Mouse (Mus musculus) G1E (cell line): ENCODE results near the gene Adamtsl2. TPM values are rescaled to one million over a fixed set of nuclear protein-coding genes. Genes with fewer than 3 reads are reported as not detected.

Experiments used
- ATAC-seq: 2 replicates; pipeline ENCODE4 v1.8.0; 2016; ENCODE audit warnings: mild to moderate bottlenecking; ENCODE audit not compliant: insufficient number of reproducible peaks, poor library complexity, low FRiP score, severe bottlenecking; ENCODE audit errors: extremely low read depth
- DNase-seq: peaks from one replicate; pipeline ENCODE4 v3.0.0; 2012; ENCODE audit warnings: low spot score
- H3K27me3 ChIP-seq: 2 replicates; pipeline ENCODE4 v1.6.1; 2012; ENCODE audit warnings: mild to moderate bottlenecking, low read length, inconsistent platforms; ENCODE audit not compliant: insufficient read depth
- H3K36me3 ChIP-seq: replicated peaks from 2 replicates; pipeline ENCODE3; 2012; ENCODE audit warnings: mild to moderate bottlenecking, inconsistent platforms
- H3K4me1 ChIP-seq: 2 replicates; pipeline ENCODE4 v1.6.1; 2012; ENCODE audit warnings: low read depth, low read length, inconsistent platforms, mixed read lengths; ENCODE audit not compliant: insufficient read depth
- H3K4me3 ChIP-seq: 2 replicates; pipeline ENCODE4 v1.5.1; 2012; ENCODE audit warnings: low read depth, mild to moderate bottlenecking, inconsistent platforms, low read length, moderate library complexity, mixed read lengths
- H3K9me3 ChIP-seq: replicated peaks from 2 replicates; pipeline ENCODE4 v1.6.1; 2012; ENCODE audit warnings: inconsistent platforms
- CTCF ChIP-seq: IDR thresholded peaks from 2 replicates; pipeline ENCODE4 v1.5.1; 2012; ENCODE audit warnings: low read depth, low read length, inconsistent platforms, mixed read lengths
- GATA1 ChIP-seq: IDR thresholded peaks from 2 replicates; pipeline ENCODE4 v1.6.1; 2012; ENCODE audit warnings: borderline replicate concordance, low read length, inconsistent platforms, mixed read lengths
- GATA2 ChIP-seq: IDR thresholded peaks from 2 replicates; pipeline ENCODE4 v1.6.1; 2012; ENCODE audit warnings: low read depth, low read length, inconsistent platforms, borderline replicate concordance
- POLR2AphosphoS5 ChIP-seq: IDR thresholded peaks from 2 replicates; pipeline ENCODE4 v1.6.1; 2012; ENCODE audit warnings: low read depth, low read length, inconsistent platforms; ENCODE audit not compliant: insufficient replicate concordance
- TAL1 ChIP-seq: conservative IDR thresholded peaks from 2 replicates; pipeline ENCODE4 v1.6.1; 2012; ENCODE audit warnings: low read depth, low read length, inconsistent platforms, mixed read lengths
- polyA plus RNA-seq: library from polyadenylated mRNA; stranded (reverse); fragments of >175 nt; gene quantifications from 2 replicates; pipeline ENCODE4 v1.2.3, GENCODE M21; 2012
- total RNA-seq, 2 experiments: library from RNA; stranded (forward) in 1 of 2; stranded (reverse) in 1 of 2; fragments of 200-1000 nt in 1 of 2; fragments of >200 nt in 1 of 2; fragmentation: Nextera tagmentation in 1 of 2; gene quantifications; 2 replicates each; pipeline ENCODE4 v1.2.3; 2014 to 2017

Gene Adamtsl2
- total and polyA plus RNA-seq, 3 experiments = 0.11 TPM; not detected in 2

GRCm38 (mm10) chr2:27058251-27058650 lies 20.9 kb upstream of the Adamtsl2 start:
- DNase-seq (no peak), ATAC-seq (no peak)
- TF ChIP-seq TAL1 (no peak), POLR2AphosphoS5 (no peak), GATA2 (no peak), GATA1 (no peak), CTCF (no peak)
- no peaks in the 10 kb centered on the region for H3K36me3 ChIP-seq
- no peaks in the 10 kb centered on the region for H3K4me1 ChIP-seq
- no peak overlapping the region for H3K4me3 ChIP-seq
- peaks cover 13% of the 10 kb centered on the region; the same call in 1 of the 2 replicates for H3K27me3 ChIP-seq
- H3K9me3 ChIP-seq = no peaks in the 10 kb centered on the region

DNA sequence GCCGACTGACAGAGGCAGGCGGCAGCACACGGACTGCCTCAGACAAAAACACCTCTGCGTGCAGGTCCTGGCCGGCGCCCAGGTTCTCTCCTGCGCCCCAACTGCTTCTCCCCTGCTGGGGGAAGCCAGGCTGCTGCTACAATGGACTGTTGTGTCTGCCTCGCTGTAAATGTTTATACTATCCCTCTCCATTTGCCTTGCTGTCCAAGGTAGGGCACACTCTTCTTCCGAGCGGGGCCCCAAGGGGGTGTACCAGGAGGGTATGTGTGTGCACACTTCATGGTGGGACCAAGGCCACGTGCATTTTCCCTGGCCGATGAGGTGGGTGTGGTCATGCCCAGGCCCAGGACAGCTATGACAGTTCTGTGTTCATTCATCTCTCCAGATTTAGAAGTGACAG lies 20.4 kb upstream of the Adamtsl2 start:
- Histone ChIP-seq H3K4me3 (no peak overlapping the region), H3K27me3 (peaks cover 13% of the 10 kb centered on the region; the same call in 1 of the 2 replicates), H3K4me1 (no peaks in the 10 kb centered on the region), H3K36me3 (no peaks in the 10 kb centered on the region), H3K9me3 (no peaks in the 10 kb centered on the region)
- TF ChIP-seq GATA2 = no peak
- DNase-seq (no peak), ATAC-seq (no peak)

DNA sequence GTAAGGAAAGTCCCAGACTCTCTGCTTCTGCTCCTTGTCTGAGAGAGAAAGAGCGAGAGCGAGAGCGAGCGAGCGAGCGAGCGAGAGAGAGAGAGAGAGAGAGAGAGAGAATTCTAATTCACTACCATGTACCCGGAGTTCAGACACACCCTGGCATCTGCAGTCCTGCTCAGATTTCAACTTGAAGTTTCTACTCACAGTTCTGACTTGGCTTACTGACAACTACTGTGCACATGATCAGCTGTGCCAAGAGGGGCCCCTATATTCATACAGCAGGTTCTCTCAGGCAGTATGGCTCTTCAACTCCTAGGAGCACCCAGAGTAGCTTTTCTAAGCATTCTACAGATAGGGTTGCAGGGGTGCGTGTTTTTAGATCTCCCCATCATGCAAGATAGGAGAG lies 20.0 kb upstream of the Adamtsl2 start:
- DNase-seq = no peak
- Histone ChIP-seq H3K36me3 (no peaks in the 10 kb centered on the region), H3K27me3 (peaks cover 13% of the 10 kb centered on the region; the same call in 1 of the 2 replicates), H3K9me3 (no peaks in the 10 kb centered on the region), H3K4me1 (no peaks in the 10 kb centered on the region), H3K4me3 (no peak overlapping the region)
- ATAC-seq = no peak
- TF ChIP-seq POLR2AphosphoS5 = no peak
- no peak for TF ChIP-seq GATA1
- TF ChIP-seq CTCF = no peak
- no peak for TF ChIP-seq TAL1
- no peak for TF ChIP-seq GATA2

- Histone ChIP-seq H3K4me1 (no peaks in the 10 kb centered on the region), H3K36me3 (no peaks in the 10 kb centered on the region), H3K27me3 (peaks cover 9% of the 10 kb centered on the region), H3K9me3 (no peaks in the 10 kb centered on the region), H3K4me3 (no peak overlapping the region)
- ATAC-seq (no peak), DNase-seq (no peak)
- TF ChIP-seq GATA2 = no peak
- no peak for TF ChIP-seq TAL1
- no peak for TF ChIP-seq CTCF
- TF ChIP-seq POLR2AphosphoS5 = no peak
- no peak for TF ChIP-seq GATA1
These were observed 12.1 kb upstream of the Adamtsl2 start for GRCm38 (mm10) chr2:27067124-27067523.

DNA sequence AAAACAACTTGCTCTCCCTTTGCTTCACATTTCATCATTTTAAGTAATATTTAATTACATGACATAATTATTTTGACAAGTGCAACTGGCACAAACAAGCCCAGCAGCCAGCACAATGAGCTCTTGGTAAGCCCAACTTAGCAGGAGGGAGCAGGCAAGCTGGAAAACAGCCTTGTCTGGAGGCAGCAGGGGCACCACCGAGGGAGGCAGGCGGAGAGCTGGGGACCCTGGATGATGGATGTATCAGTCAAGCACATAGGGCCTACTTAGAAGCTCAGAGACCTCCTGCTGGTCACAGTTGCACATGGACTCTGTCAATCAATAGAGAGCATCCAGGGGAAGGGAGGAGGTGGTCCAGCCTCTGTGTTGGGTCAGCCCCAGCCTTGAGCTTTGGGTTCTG lies 11.2 kb upstream of the Adamtsl2 start:
- TF ChIP-seq POLR2AphosphoS5 = no peak
- no peak for TF ChIP-seq GATA2
- no peak for TF ChIP-seq CTCF
- TF ChIP-seq GATA1 = no peak
- TF ChIP-seq TAL1 = no peak
- Histone ChIP-seq H3K9me3 (no peaks in the 10 kb centered on the region), H3K27me3 (peaks cover 9% of the 10 kb centered on the region)

GRCm38 (mm10) chr2:27069646-27070045 lies 9.5 kb upstream of the Adamtsl2 start:
- TF ChIP-seq GATA1 (no peak), CTCF (no peak), TAL1 (no peak), POLR2AphosphoS5 (no peak), GATA2 (no peak)
- Histone ChIP-seq H3K4me1 (no peaks in the 10 kb centered on the region), H3K36me3 (no peaks in the 10 kb centered on the region), H3K4me3 (no peak overlapping the region), H3K9me3 (no peaks in the 10 kb centered on the region), H3K27me3 (peaks cover 9% of the 10 kb centered on the region)
- ATAC-seq (no peak), DNase-seq (no peak)

More for the DNA sequence above, 11.2 kb upstream of the Adamtsl2 start:
- no peak overlapping the region for H3K4me3 ChIP-seq
- H3K4me1 ChIP-seq = no peaks in the 10 kb centered on the region
- no peak for ATAC-seq
- no peaks in the 10 kb centered on the region for H3K36me3 ChIP-seq
- no peak for DNase-seq

DNA sequence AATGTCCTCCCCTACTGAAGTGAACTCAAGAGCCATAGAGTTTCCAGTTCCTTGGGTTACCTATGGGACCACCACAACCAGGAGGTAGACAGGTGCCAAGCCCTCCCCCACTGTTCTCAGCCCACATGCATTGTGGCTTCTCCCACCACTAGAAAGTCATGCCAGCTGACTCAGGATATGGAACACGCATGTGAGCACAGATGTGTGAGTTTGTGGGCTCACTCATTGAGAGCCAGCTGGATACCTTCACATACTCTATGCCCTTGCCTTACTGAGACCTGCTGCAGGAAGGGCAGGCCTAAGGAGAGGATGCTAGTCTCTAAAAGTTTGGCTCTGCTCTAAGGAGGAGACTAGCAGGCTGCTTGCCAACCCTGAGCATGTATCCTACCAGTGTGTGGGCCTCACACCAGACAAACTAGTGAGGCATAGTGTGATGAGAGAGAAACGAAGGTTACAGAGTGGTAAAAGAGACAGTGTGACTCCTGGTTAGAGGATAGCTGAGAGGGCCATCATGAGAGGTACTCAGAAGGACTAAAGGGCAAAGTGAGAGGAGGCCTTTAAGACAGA lies 8.8 kb upstream of the Adamtsl2 start:
- no peak for ATAC-seq

More for the DNA sequence above, 8.8 kb upstream of the Adamtsl2 start:
- Histone ChIP-seq H3K9me3 (no peaks in the 10 kb centered on the region), H3K4me3 (no peak overlapping the region), H3K27me3 (peaks cover 11% of the 10 kb centered on the region), H3K4me1 (no peaks in the 10 kb centered on the region), H3K36me3 (no peaks in the 10 kb centered on the region)
- TF ChIP-seq POLR2AphosphoS5 (no peak), CTCF (no peak), TAL1 (no peak), GATA1 (no peak), GATA2 (no peak)
- DNase-seq = no peak
